Mouse (Mus musculus): ENCODE measurements at regions not wholly inside any gene's neighbourhood (a gene's known extent, or its start where the extent isn't known, plus 50 kb on each side); places are given as distances from the start of the nearest gene placed in this dataset.

GRCm38 (mm10) chr14:80232976-80233375 is 249.1 kb downstream of the Olfm4 start:
- TF ChIP-seq CTCF (IDR thresholded peaks at IDR 0.05) (no peak), POLR2A (IDR thresholded peaks at IDR 0.05; ENCODE audit: insufficient read depth, low read depth, low read length) (no peak), EP300 (IDR thresholded peaks at IDR 0.05; ENCODE audit: insufficient read depth, low read depth, low read length) (no peak)
